Mouse (Mus musculus) limb, embryonic 15.5 days (tissue): ENCODE results near the gene Eif4g1. TPM values are rescaled to one million over a fixed set of nuclear protein-coding genes. Genes with fewer than 3 reads are reported as not detected.

Experiments
- ATAC-seq: fragments of 200-750 bp; cut with Nextera tagmentation; 2 replicates; pipeline ENCODE4 v1.8.0; 2017; ENCODE audit warnings: low read depth, moderate TSS enrichment; ENCODE audit not compliant: insufficient number of reproducible peaks, low FRiP score, low TSS enrichment
- H3K27ac ChIP-seq: fragments of 300-500 bp; sonication (generic); 2 replicates; pipeline ENCODE4 v1.5.1; 2015; ENCODE audit warnings: moderate library complexity, mild to moderate bottlenecking, inconsistent platforms
- H3K27me3 ChIP-seq: fragments of 300-500 bp; sonication (generic); 2 replicates; pipeline ENCODE4 v1.6.1; 2015; ENCODE audit warnings: inconsistent platforms
- H3K36me3 ChIP-seq: fragments of 300-500 bp; sonication (generic); 2 replicates; pipeline ENCODE4 v1.6.1; 2015; ENCODE audit warnings: inconsistent platforms
- H3K4me1 ChIP-seq: fragments of 300-500 bp; sonication (generic); 2 replicates; pipeline ENCODE4 v1.6.1; 2015; ENCODE audit warnings: inconsistent platforms
- H3K4me2 ChIP-seq: fragments of 300-500 bp; sonication (generic); 2 replicates; pipeline ENCODE4 v1.6.1; 2015; ENCODE audit warnings: mild to moderate bottlenecking, inconsistent platforms
- H3K4me3 ChIP-seq: fragments of 300-500 bp; sonication (generic); 2 replicates; pipeline ENCODE4 v1.5.1; 2015; ENCODE audit warnings: mild to moderate bottlenecking, inconsistent platforms
- H3K9ac ChIP-seq: fragments of 300-500 bp; sonication (generic); 2 replicates; pipeline ENCODE4 v1.6.1; 2015; ENCODE audit warnings: inconsistent platforms
- H3K9me3 ChIP-seq: fragments of 300-500 bp; sonication (generic); 2 replicates; pipeline ENCODE4 v1.6.1; 2016; ENCODE audit warnings: inconsistent platforms
- WGBS: fragments of 180-500 bp; shearing (Covaris S2); methylation state at CpG from one replicate; pipeline ENCODE4 v1.1.7; 2015; 5-methylcytosine and 5-hydroxymethylcytosine counted together
- polyA plus RNA-seq: library from polyadenylated mRNA; unstranded; fragments of >200 nt; fragmentation: Nextera tagmentation; extraction: Ambion mirVana; gene quantifications from 2 replicates; pipeline ENCODE4 v1.2.1, GENCODE M21; 2015

The Eif4g1 gene
- polyA plus RNA-seq, 1 experiment from 2014 or later = 175 TPM

GRCm38 (mm10) chr16:20710370-20710769 lies 42.3 kb downstream of the Eif4g1 start:
- peaks cover 73% of the 10 kb centered on the region for H3K36me3 ChIP-seq
- H3K27ac ChIP-seq = no peak overlapping the region
- no peaks in the 10 kb centered on the region for H3K27me3 ChIP-seq
- no peak overlapping the region for H3K9ac ChIP-seq
- 92% methylated on average over 11 of the region's 11 CpGs for whole genome bisulfite sequencing
- H3K4me2 ChIP-seq = no peak overlapping the region
- H3K9me3 ChIP-seq = no peaks in the 10 kb centered on the region
- H3K4me1 ChIP-seq = peaks cover 21% of the 10 kb centered on the region
- ATAC-seq = no peak
- H3K4me3 ChIP-seq = no peak overlapping the region

GRCm38 (mm10) chr16:20710810-20711209 lies 42.7 kb downstream of the Eif4g1 start:
- Histone ChIP-seq H3K9me3 (no peaks in the 10 kb centered on the region), H3K36me3 (peaks cover 70% of the 10 kb centered on the region), H3K27me3 (no peaks in the 10 kb centered on the region), H3K4me3 (no peak overlapping the region), H3K9ac (no peak overlapping the region), H3K27ac (no peak overlapping the region), H3K4me2 (no peak overlapping the region), H3K4me1 (peaks cover 25% of the 10 kb centered on the region)
- ATAC-seq = no peak
- WGBS = 81% methylated on average over 4 of the region's 4 CpGs

- ATAC-seq = no peak
Measured at GRCm38 (mm10) chr16:20712190-20712589, 44.1 kb downstream of the Eif4g1 start.

GRCm38 (mm10) chr16:20712889-20713288 lies 44.8 kb downstream of the Eif4g1 start:
- no peak for ATAC-seq
- peaks cover 36% of the 10 kb centered on the region for H3K4me1 ChIP-seq
- peaks cover 49% of the 10 kb centered on the region for H3K36me3 ChIP-seq
- H3K9ac ChIP-seq = no peak overlapping the region
- 91% methylated on average over 7 of the region's 7 CpGs for WGBS
- H3K4me3 ChIP-seq = no peak overlapping the region
- no peak overlapping the region for H3K27ac ChIP-seq
- H3K9me3 ChIP-seq = no peaks in the 10 kb centered on the region
- no peak overlapping the region for H3K4me2 ChIP-seq
- H3K27me3 ChIP-seq = no peaks in the 10 kb centered on the region

More at GRCm38 (mm10) chr16:20712190-20712589, 44.1 kb downstream of the Eif4g1 start:
- no peaks in the 10 kb centered on the region for H3K27me3 ChIP-seq
- no peak overlapping the region for H3K4me3 ChIP-seq
- H3K9ac ChIP-seq = no peak overlapping the region
- peaks cover 33% of the 10 kb centered on the region for H3K4me1 ChIP-seq
- no peaks in the 10 kb centered on the region for H3K9me3 ChIP-seq
- no peak overlapping the region for H3K27ac ChIP-seq
- peaks cover 56% of the 10 kb centered on the region for H3K36me3 ChIP-seq
- 80% methylated on average over 9 of the region's 9 CpGs for WGBS
- H3K4me2 ChIP-seq = no peak overlapping the region

GRCm38 (mm10) chr16:20714307-20715080 lies 46.4 kb downstream of the Eif4g1 start:
- WGBS = 47% methylated on average over 11 of the region's 11 CpGs
- H3K4me3 ChIP-seq = peak overlapping the region; percentile 67

GRCm38 (mm10) chr16:20715161-20715560 lies 47.0 kb downstream of the Eif4g1 start:
- Histone ChIP-seq H3K9me3 (no peaks in the 10 kb centered on the region), H3K27ac (peak overlapping the region; percentile 98; the same call in 1 of the 2 replicates), H3K27me3 (no peaks in the 10 kb centered on the region), H3K36me3 (peaks cover 36% of the 10 kb centered on the region), H3K9ac (peak overlapping the region; percentile 62; the same call in 1 of the 2 replicates), H3K4me2 (peak overlapping the region; percentile 90), H3K4me3 (peak overlapping the region; percentile 67), H3K4me1 (peaks cover 43% of the 10 kb centered on the region)
- WGBS = 52% methylated on average over 2 of the region's 2 CpGs
- no peak for ATAC-seq

More at GRCm38 (mm10) chr16:20714307-20715080, 46.4 kb downstream of the Eif4g1 start:
- Histone ChIP-seq H3K27me3 (no peaks in the 10 kb centered on the region), H3K27ac (no peak overlapping the region), H3K36me3 (peaks cover 35% of the 10 kb centered on the region), H3K9me3 (no peaks in the 10 kb centered on the region), H3K9ac (no peak overlapping the region), H3K4me1 (peaks cover 43% of the 10 kb centered on the region), H3K4me2 (peak overlapping the region; percentile 90)
- no peak for ATAC-seq

GRCm38 (mm10) chr16:20715566-20715965 lies 47.5 kb downstream of the Eif4g1 start:
- no peaks in the 10 kb centered on the region for H3K27me3 ChIP-seq
- no peaks in the 10 kb centered on the region for H3K9me3 ChIP-seq
- 2% methylated on average over 12 of the region's 12 CpGs for WGBS
- H3K27ac ChIP-seq = peak overlapping the region; percentile 98
- H3K36me3 ChIP-seq = peaks cover 37% of the 10 kb centered on the region
- H3K4me3 ChIP-seq = peak overlapping the region; percentile 67
- H3K9ac ChIP-seq = peak overlapping the region; percentile 62
- H3K4me1 ChIP-seq = peaks cover 43% of the 10 kb centered on the region
- no peak; the same call in 1 of the 2 replicates for ATAC-seq
- peak overlapping the region; percentile 90 for H3K4me2 ChIP-seq

- Histone ChIP-seq H3K9me3 (no peaks in the 10 kb centered on the region), H3K27me3 (no peaks in the 10 kb centered on the region), H3K9ac (peak overlapping the region; percentile 62), H3K4me2 (peak overlapping the region; percentile 90), H3K4me1 (peaks cover 43% of the 10 kb centered on the region), H3K4me3 (peak overlapping the region; percentile 67), H3K27ac (peak overlapping the region; percentile 98), H3K36me3 (peaks cover 33% of the 10 kb centered on the region)
- ATAC-seq = peak; percentile 85
- under 1% methylated on average over 65 of the region's 68 CpGs for WGBS
Measured at GRCm38 (mm10) chr16:20715976-20716840, 48.1 kb downstream of the Eif4g1 start.

- Histone ChIP-seq H3K27me3 (no peaks in the 10 kb centered on the region), H3K9ac (peak overlapping the region; percentile 62; the same call in 1 of the 2 replicates), H3K4me3 (peak overlapping the region; percentile 67), H3K4me1 (peaks cover 43% of the 10 kb centered on the region), H3K4me2 (peak overlapping the region; percentile 90), H3K27ac (peak overlapping the region; percentile 98), H3K36me3 (peaks cover 33% of the 10 kb centered on the region), H3K9me3 (no peaks in the 10 kb centered on the region)
- no peak for ATAC-seq
- 1% methylated on average over 8 of the region's 8 CpGs for WGBS
Measured at GRCm38 (mm10) chr16:20716841-20717180, 48.7 kb downstream of the Eif4g1 start.

GRCm38 (mm10) chr16:20717181-20717977 lies 49.3 kb downstream of the Eif4g1 start, which contains the start of the genes Polr2h and Clcn2:
Gene Polr2h (plus strand): TSS chr16:20717665.
Gene Clcn2 (minus strand): TSS chr16:20717746.
- Histone ChIP-seq H3K4me1 (peaks cover 43% of the 10 kb centered on the region), H3K9ac (peak within 1 kb of the TSS; percentile 62), H3K9me3 (no peaks in the 10 kb centered on the region), H3K4me3 (peak within 1 kb of the TSS; percentile 67), H3K27ac (peak within 1 kb of the TSS; percentile 98), H3K4me2 (peak within 1 kb of the TSS; percentile 90), H3K36me3 (peaks cover 33% of the 10 kb centered on the region), H3K27me3 (no peaks in the 10 kb centered on the region)
- ATAC-seq = peak; percentile 77
- under 1% methylated on average over 62 of the region's 62 CpGs for WGBS

- peak; percentile 26 for ATAC-seq
- H3K9ac ChIP-seq = peak overlapping the region; percentile 62
- peaks cover 30% of the 10 kb centered on the region for H3K36me3 ChIP-seq
- H3K27ac ChIP-seq = peak overlapping the region; percentile 98
- peak overlapping the region; percentile 67 for H3K4me3 ChIP-seq
- peak overlapping the region; percentile 90 for H3K4me2 ChIP-seq
- H3K9me3 ChIP-seq = no peaks in the 10 kb centered on the region
- no peaks in the 10 kb centered on the region for H3K27me3 ChIP-seq
- 2% methylated on average over 18 of the region's 18 CpGs for WGBS
- H3K4me1 ChIP-seq = peaks cover 43% of the 10 kb centered on the region
Measured at GRCm38 (mm10) chr16:20717978-20718670, 50.0 kb downstream of the Eif4g1 start.
